ENCODE assay signal across 8 mouse cellular contexts in genomic region chr10:59323488-59324161, GRCm38 (mm10). TPM values are rescaled to one million over a fixed set of nuclear protein-coding genes. Genes with fewer than 3 reads are reported as not detected.
DNase-seq lines count a peak whose midpoint lies in the region; ATAC-seq and TF ChIP-seq lines count a peak whose summit lies in the region.

No protein-coding gene starts in this region.

- H3K9ac ChIP-seq in heart, adult 2 months (ENCODE audit: low read depth, low read length), result peak overlapping the region; percentile 87
- H3K9ac ChIP-seq in embryonic facial prominence, embryonic 13.5 days, result peak overlapping the region; percentile 96

- WGBS in heart, adult 2 months, result under 1% methylated on average over 48 of the region's 49 CpGs
- WGBS in embryonic facial prominence, embryonic 13.5 days, result 1% methylated on average over 48 of the region's 49 CpGs

- H3K4me1 ChIP-seq in heart, adult 2 months (ENCODE audit: control insufficient read depth, insufficient read depth, low read length), result peaks cover 3% of the 10 kb centered on the region
- H3K4me1 ChIP-seq in embryonic facial prominence, embryonic 13.5 days, result peaks cover 26% of the 10 kb centered on the region

- no peak for TF ChIP-seq POLR2A in heart, adult 2 months (IDR thresholded peaks at IDR 0.05; ENCODE audit: insufficient read depth, low read depth, low read length)

- H3K79me2 ChIP-seq in heart, adult 2 months (replicated peaks; ENCODE audit: control insufficient read depth, insufficient read depth, low read length), result no peaks in the 10 kb centered on the region

- peaks cover 8% of the 10 kb centered on the region for H3K36me3 ChIP-seq in heart, adult 2 months (ENCODE audit: control insufficient read depth, insufficient read depth, low read length)
- 0 out of 2 replicates have a peak, but pooled peaks cover under 1% of the 10 kb centered on the region for H3K36me3 ChIP-seq in embryonic facial prominence, embryonic 13.5 days

- no peaks in the 10 kb centered on the region for H3K27me3 ChIP-seq in heart, adult 2 months (ENCODE audit: control insufficient read depth, insufficient read depth, low read length)
- H3K27me3 ChIP-seq in embryonic facial prominence, embryonic 13.5 days, result no peaks in the 10 kb centered on the region

- TF ChIP-seq CTCF in heart, adult 2 months (IDR thresholded peaks at IDR 0.05), result no peak; the same call in 1 of the 2 replicates

- H3K27ac ChIP-seq in heart, adult 2 months, result peak overlapping the region; percentile 99
- H3K27ac ChIP-seq in embryonic facial prominence, embryonic 13.5 days, result peak overlapping the region; percentile 97

- H3K4me3 ChIP-seq in heart, adult 2 months, result peak overlapping the region; percentile 86
- H3K4me3 ChIP-seq in embryonic facial prominence, embryonic 13.5 days, result peak overlapping the region; percentile 82

- peak overlapping the region; percentile 80 for H3K4me2 ChIP-seq in embryonic facial prominence, embryonic 13.5 days

- no peak for TF ChIP-seq EP300 in heart, adult 2 months (IDR thresholded peaks at IDR 0.05; ENCODE audit: insufficient read depth, low read depth, low read length)

- no peaks in the 10 kb centered on the region for H3K9me3 ChIP-seq in embryonic facial prominence, embryonic 13.5 days

- peak; percentile 81 for ATAC-seq in embryonic facial prominence, embryonic 13.5 days (ENCODE audit: insufficient number of reproducible peaks, insufficient read depth, low FRiP score, low TSS enrichment, low read depth)

- DNase-seq in heart, adult 2 months, result peak; percentile 91 to 92
- no peak for DNase-seq in heart, postnatal 25 days (ENCODE audit: low spot score)
- DNase-seq in Muller cell, postnatal 12 days (ENCODE audit: inconsistent ontology term), result peak; percentile 90
- DNase-seq in heart, postnatal 4 days, result peak; percentile 79
- DNase-seq in left cerebral cortex, postnatal 4 days, result peak; percentile 71
- peak; percentile 67 for DNase-seq in mesoderm, embryonic 11.5 days (ENCODE audit: low read depth, low spot score)
- DNase-seq in B cell, adult 2 months, result no peak

- intact Hi-C loops in heart, adult 2 months (cut with DNase I), result loop anchor here (1.0 to 10.0 kb wide), 4 partner anchors 12 to 381 kb away; partner anchors contain the start of genes Micu1, Sept10 and Sowahc
- intact Hi-C loops in heart, postnatal 25 days (cut with DNase I), result no loop called here
- intact Hi-C loops in left cerebral cortex, postnatal 4 days (cut with DNase I), result no loop called here

RNA-seq across cellular contexts. Expression of gene P4ha1, which starts 0.5 kb away (rescaled TPM):
- 10 to 100 TPM; 42.4 to 48.0 TPM for total RNA-seq in heart, adult 2 months (2021)
- polyA plus RNA-seq in heart, adult 2 months (2012; rRNA removed), result 14.8 and 34.7 TPM in 2 replicates
- total RNA-seq in heart, postnatal 25 days (2021), result 10 to 100 TPM; 36.6 to 51.2 TPM
- 76.2 and 91.3 TPM in 2 replicates for polyA plus RNA-seq in embryonic facial prominence, embryonic 13.5 days (2015; fragmentation: Nextera tagmentation; extraction: Ambion mirVana)
- total RNA-seq in heart, postnatal 4 days (2021), result 10 to 100 TPM; 21.2 to 25.3 TPM
- total RNA-seq in left cerebral cortex, postnatal 4 days (2021), result 10 to 100 TPM; 21.1 to 21.8 TPM

Comparison
In these comparisons a context has a peak if more than half of its experiments do, and no peak if none do; other contexts are left out.
1. DNase-seq: peak in heart, adult 2 months (2 of 2), Muller cell, postnatal 12 days (single experiment), heart, postnatal 4 days (single experiment), left cerebral cortex, postnatal 4 days (single experiment) and mesoderm, embryonic 11.5 days (single experiment); none in heart, postnatal 25 days (single experiment) and B cell, adult 2 months (0 of 2).